Mouse (Mus musculus) cerebellum, adult 9-11 months (tissue): ENCODE results near the gene Nelfe.
"Not testable (repeated sequence)": the region's sequence is repeated elsewhere in the genome, so short reads cannot be mapped to it uniquely, and the experiment has no call there.

Experiments used
- DNase-seq: peaks from one replicate; pipeline ENCODE4 v3.0.0; 2022

The Nelfe gene

GRCm38 (mm10) chr17:34849722-34850516 is at the start of gene Nelfe, which contains the start of gene Skiv2l:
Gene Nelfe (plus strand): TSS chr17:34850391.
Gene Skiv2l (minus strand): TSS chr17:34850210.
- DNase-seq: peak; percentile 98

GRCm38 (mm10) chr17:34800781-34801305 is 49.3 kb upstream of the Nelfe start:
- not testable (repeated sequence) for DNase-seq

DNA sequence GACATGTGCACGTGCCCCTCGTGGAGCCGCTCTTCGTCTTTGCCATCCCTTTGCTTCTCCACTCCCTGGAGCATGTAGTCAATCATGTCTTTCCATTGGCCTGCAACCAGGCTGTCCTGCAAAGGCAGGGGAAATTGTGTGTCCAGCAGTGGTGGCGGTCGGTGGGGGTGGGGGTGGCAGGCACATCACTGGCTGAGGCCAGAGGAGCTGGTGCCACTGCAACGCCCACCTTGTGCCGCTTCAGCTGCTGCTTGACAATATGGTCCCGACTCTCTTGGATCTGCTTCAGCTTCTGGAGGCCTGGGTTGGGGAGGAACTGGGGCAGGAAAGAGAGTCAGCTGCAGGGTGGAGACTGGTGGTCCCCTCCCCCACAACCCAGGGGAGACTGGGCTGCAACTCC is 47.4 kb upstream of the Nelfe start:
- not testable (repeated sequence) for DNase-seq

DNA sequence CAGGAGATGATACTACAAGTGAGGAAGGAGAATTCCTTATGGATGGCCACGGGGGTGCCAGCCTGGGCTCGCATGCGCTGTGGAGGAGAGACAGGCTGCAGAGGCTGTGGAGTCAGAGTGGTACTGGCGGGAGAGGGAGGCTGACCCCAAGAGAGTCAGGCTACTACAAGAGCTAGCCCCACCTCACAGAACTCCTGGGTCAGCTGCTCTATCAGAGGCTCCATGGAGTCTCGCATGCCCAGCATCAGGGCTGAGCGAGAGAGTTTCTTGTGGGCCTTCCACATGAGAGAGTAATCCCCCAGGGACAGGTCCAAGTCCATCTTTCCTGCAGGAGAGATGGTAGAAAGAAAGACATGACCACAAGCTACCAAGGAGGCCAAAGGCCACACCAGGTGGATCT is 46.8 kb upstream of the Nelfe start:
- DNase-seq: not testable (repeated sequence)

DNA sequence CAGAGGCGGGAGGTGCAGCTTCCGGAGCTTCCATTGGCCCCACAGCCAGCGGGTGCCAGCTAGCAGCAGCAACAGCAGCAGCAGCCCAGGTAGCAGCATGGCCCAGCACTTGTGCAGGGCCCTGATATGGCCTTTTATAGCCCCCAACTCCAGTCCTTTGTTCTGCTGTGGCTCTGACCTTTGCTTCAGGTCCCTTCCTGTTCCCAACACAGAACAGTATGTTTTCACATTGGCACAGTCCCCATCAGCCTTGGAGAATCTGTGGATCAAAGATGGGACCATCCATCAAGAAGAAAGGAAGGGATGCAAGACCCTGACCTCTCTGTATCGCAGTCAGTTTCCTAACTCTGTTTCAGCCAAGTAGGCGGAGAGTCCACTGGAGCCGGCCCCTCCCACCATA is 45.9 kb upstream of the Nelfe start, which contains the start of gene Cyp21a1:
TSS of gene Cyp21a1 (minus strand) at position 261 of the 400 bp plus-strand sequence.
- DNase-seq: not testable (repeated sequence)

DNA sequence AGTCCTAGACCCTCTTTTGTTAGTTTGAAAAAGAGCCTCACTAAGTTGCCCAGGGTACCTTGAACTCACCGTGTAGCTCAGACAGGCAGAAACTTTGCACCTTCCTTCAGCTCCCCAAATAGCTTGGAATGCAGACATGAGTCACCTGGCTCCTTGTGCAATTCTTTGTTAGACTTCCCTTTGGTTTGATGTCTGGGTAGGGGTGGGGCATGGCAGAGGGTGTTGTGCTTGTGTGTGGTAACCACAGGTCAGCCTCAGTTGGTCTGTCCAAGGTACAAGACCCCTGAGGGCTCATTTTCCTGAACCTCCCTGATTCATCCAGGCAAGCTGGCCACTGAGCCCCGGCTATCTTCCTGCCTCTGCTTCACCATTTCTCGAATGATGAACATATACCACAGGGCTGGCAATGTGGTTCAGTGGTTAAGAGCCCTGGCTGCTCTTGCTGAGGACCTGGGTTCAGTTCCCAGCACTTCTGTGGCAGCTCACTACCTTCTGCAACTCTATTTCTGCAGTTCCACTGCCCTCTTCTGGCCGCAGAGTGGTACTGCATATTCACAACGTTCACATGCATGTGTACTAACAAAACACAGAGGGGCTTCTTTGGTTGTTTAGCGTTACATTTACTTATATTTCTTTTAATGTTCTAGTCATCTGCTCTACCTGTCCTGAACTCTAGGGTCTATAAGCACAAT is 45.2 kb upstream of the Nelfe start:
- DNase-seq: no peak

- DNase-seq: no peak
Measured at GRCm38 (mm10) chr17:34807176-34807575, 43.0 kb upstream of the Nelfe start.

DNA sequence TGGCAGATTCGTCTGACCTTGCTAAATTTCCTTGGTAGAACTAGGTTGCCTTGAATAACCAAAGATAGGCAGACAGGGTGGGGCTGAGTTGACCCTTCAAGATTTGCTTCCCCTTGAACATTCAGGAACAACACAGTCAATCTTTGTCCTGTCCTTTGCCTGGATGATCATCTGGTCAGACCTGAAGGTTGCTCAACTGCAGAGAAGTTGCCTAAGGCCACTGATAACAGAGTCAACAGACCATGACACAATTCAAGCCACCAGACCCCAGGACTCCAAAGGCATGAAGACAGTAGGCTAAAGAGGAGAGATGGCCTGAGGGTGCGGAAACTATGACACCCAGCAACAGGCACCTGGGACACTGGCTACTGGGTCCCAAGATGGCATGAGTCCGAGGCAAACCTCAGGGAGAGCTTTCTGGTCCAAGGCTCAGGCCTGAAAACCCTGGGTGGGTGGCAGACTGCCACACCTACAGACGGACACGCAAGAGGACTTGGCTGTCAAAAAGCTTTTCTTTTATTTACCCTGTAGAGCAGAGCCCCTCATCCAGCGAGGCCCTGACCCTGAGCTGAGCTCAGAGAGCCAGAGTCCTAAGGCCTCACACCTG is 41.5 kb upstream of the Nelfe start:
- DNase-seq: no peak

GRCm38 (mm10) chr17:34810411-34810810 is 39.8 kb upstream of the Nelfe start:
- not testable (repeated sequence) for DNase-seq

DNA sequence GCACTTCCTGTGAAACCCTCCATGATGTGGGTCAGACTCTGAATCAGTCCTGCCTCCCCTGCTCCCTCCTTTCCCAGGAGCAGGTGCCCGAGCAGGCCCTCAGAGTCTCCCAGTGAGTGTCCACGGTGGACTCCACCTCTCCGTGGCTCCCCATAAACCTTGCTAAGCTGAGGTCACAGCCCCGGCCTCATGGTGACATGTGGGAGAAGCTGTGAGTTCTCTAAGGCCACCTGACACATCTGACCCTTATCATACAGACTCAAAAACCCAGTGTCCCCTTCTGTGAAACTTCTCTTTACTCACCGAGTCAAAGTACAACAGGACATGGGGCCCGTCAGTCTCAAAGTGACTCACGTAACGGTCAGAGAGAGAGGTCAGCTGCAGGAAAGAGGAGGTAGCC is 39.4 kb upstream of the Nelfe start:
- DNase-seq: not testable (repeated sequence)

DNA sequence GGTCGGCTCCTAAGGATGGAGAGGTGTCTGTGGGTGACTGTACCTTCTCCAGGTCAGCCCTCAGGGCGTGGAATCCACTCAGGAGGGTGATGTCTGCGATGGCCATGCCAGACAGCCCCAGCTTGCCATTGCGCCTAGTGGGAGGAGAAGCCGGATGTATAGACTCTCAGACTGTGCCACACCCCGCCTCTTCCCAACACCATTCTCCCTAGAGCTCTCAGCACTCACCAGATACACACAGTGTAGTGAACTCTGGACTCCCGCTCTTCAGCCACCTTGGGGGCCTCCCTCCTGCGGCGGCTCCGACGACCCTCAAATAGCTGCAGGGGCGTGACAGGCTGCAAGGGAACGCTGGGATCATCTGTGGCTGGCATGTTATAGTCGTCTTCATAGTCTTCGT is 38.9 kb upstream of the Nelfe start:
- DNase-seq: no peak

DNA sequence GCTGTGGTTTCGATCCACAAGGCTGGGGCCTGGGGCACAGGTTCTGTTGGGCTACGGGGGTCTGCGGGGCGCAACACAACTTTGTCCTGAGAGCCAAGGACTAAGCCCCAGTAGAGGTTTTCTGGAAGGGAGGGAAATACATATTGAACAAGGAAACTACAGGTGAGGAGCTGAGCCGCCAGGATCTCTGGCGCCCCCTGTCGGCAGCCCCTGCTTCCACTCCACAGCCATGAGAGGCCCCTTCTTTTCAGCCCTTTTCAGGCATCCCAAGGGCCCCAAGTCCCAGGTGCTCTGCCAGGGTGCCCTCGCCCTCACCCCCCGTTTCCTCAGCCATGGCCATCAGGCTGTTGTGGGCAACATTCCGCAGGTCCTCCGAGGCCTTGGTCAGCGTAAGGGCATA is 36.4 kb upstream of the Nelfe start:
- DNase-seq: not testable (repeated sequence)

GRCm38 (mm10) chr17:34814818-34815370 is 35.3 kb upstream of the Nelfe start:
- DNase-seq: no peak

DNA sequence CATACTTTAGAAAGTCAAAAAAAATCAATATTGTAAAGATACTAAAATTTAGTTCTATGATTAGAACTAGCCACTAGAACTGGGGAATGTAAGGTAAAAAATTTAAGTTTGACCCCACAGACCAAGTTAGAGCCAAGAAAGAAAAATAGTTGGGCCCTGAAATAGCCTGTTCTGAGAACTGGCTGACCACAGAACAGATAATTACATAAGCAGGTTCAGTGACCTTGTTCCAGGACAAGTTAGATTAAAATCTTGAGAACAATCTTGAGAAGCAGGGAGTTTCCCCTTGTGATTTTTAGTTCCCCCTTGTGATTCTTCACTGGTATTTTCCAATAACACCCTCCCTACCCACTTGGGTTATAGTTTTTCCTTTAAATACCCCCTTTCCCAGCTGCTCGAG is 19.4 kb upstream of the Nelfe start:
- not testable (repeated sequence) for DNase-seq

- no peak for DNase-seq
Measured at GRCm38 (mm10) chr17:34836155-34836855, 13.9 kb upstream of the Nelfe start.

GRCm38 (mm10) chr17:34836856-34837221 is 13.4 kb upstream of the Nelfe start, which contains the start of the genes Stk19 and Dxo:
Gene Stk19 (minus strand): TSS chr17:34836945.
Gene Dxo (plus strand): TSS chr17:34837019.
- DNase-seq: peak; percentile 96

DNA sequence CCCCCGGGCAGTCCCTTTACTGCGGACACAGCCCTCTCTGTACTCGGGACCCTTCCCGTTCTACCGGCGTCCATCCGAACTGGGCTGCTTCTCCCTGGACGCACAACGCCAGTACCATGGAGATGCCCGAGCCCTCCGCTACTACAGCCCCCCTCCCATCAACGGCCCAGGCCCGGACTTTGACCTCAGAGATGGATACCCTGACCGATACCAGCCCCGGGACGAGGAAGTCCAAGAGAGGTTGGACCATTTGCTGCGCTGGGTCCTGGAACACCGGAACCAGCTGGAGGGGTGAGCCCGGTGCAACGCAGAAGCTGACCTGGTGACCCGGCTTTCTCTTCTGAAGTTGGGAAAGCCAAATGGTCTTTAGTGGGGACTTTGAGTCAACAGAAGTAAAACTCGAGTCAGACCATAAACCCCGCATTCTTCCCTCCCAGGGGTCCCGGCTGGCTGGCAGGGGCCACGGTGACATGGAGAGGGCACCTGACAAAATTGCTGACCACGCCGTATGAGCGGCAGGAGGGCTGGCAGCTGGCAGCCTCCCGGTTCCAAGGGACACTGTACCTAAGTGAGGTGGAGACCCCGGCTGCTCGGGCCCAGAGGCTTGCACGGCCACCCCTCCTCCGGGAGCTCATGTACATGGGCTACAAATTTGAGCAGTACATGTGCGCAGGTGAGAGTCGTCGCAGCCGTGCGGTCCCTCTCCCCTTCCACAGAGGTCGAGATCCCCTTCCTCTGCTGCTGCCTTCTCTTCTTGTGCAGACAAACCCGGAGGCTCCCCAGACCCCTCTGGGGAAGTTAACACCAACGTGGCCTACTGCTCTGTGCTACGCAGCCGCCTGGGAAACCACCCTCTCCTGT is 12.5 kb upstream of the Nelfe start:
- DNase-seq: peak; percentile 57

- DNase-seq: no peak
Measured at GRCm38 (mm10) chr17:34838785-34839184, 11.4 kb upstream of the Nelfe start.

- DNase-seq: no peak
Measured at GRCm38 (mm10) chr17:34840736-34841307, 9.4 kb upstream of the Nelfe start.

GRCm38 (mm10) chr17:34844884-34845283 is 5.3 kb upstream of the Nelfe start:
- DNase-seq: no peak

- no peak for DNase-seq
Measured at GRCm38 (mm10) chr17:34847192-34847591, 3.0 kb upstream of the Nelfe start.
